In genomic region chr3:84175337-84176315, GRCm38 (mm10) we compare ENCODE assay signal across 8 mouse cellular contexts. TPM values are rescaled to one million over a fixed set of nuclear protein-coding genes. Genes with fewer than 3 reads are reported as not detected.
DNase-seq lines count a peak whose midpoint lies in the region; ATAC-seq lines count a peak whose summit lies in the region.

No protein-coding gene starts in this region.

- intact Hi-C loops in gastrocnemius, postnatal 36 days (cut with DNase I) = loop anchor here (1.0 kb wide), 1 partner anchor 138 kb away; no protein-coding TSS in a partner anchor

- no peak overlapping the region for H3K9ac ChIP-seq in limb, embryonic 11.5 days (ENCODE audit: low read length)

- WGBS in limb, embryonic 11.5 days = 56% methylated on average over 7 of the region's 7 CpGs

- no peak for ATAC-seq in limb, embryonic 11.5 days (ENCODE audit: insufficient number of reproducible peaks, low FRiP score, low TSS enrichment, low read depth)
- ATAC-seq in monocyte, adult 5-6 weeks (replicated peaks; ENCODE audit: insufficient number of reproducible peaks, low FRiP score, low TSS enrichment, poor library complexity, severe bottlenecking) = peak; percentile 50; the same call in 1 of the 2 replicates

- no peak overlapping the region for H3K27ac ChIP-seq in limb, embryonic 11.5 days (replicated peaks; ENCODE audit: low read depth, low read length)

- no peaks in the 10 kb centered on the region for H3K36me3 ChIP-seq in limb, embryonic 11.5 days (ENCODE audit: control insufficient read depth, insufficient read depth, low read length)

- H3K4me3 ChIP-seq in limb, embryonic 11.5 days (ENCODE audit: low read depth, low read length) = no peak overlapping the region

- peak; percentile 75 for DNase-seq in 416B (ENCODE audit: low read depth)
- DNase-seq in adrenal gland, adult 18-20 months (ENCODE audit: low spot score in 2 of 2) = peak; percentile 62 to 74
- peak; percentile 88 for DNase-seq in embryo, embryonic 10.5 days (ENCODE audit: low spot score)
- DNase-seq in gastrocnemius, postnatal 36 days = peak; percentile 38 to 63
- peak; percentile 78 for DNase-seq in kidney, adult 18-20 months
- peak; percentile 82 for DNase-seq in limb, embryonic 11.5 days (ENCODE audit: low spot score)
- DNase-seq in spleen, postnatal 36 days (ENCODE audit: low spot score in 2 of 2) = peak; percentile 58 to 61

- no peaks in the 10 kb centered on the region for H3K27me3 ChIP-seq in limb, embryonic 11.5 days (ENCODE audit: control insufficient read depth, insufficient read depth, low read length)

- no peaks in the 10 kb centered on the region for H3K4me1 ChIP-seq in limb, embryonic 11.5 days (ENCODE audit: control insufficient read depth, insufficient read depth, low read length)

- no peak overlapping the region for H3K4me2 ChIP-seq in limb, embryonic 11.5 days (ENCODE audit: low read depth, severe bottlenecking)

- H3K9me3 ChIP-seq in limb, embryonic 11.5 days (ENCODE audit: control insufficient read depth, low read length) = no peaks in the 10 kb centered on the region

RNA-seq across cellular contexts. Expression of gene Gm6525, which starts 1.7 kb away (rescaled TPM):
- under 1 TPM in 1 of 2 experiments, not detected in 1; 0.30 TPM for total RNA-seq in adrenal gland, adult 18-20 months (2021)
- not detected for total RNA-seq in gastrocnemius, postnatal 36 days (2021)
- polyA plus RNA-seq in limb, embryonic 11.5 days (2014; fragmentation: Nextera tagmentation; extraction: Ambion mirVana) = 0.44 and 0.63 TPM in 2 replicates
- total RNA-seq in monocyte, adult 5-6 weeks (2017) = not detected in 3 replicates

RNA-seq across cellular contexts. Expression of gene Mnd1, which starts 20.0 kb away (rescaled TPM):
- total RNA-seq in adrenal gland, adult 18-20 months (2021) = 10 to 100 TPM in 1 of 2 experiments, 1 to 10 TPM in 1; 9.8 to 10.2 TPM
- total RNA-seq in gastrocnemius, postnatal 36 days (2021) = 1 to 10 TPM; 1.6 to 2.3 TPM
- polyA plus RNA-seq in limb, embryonic 11.5 days (2014; fragmentation: Nextera tagmentation; extraction: Ambion mirVana) = 14.6 and 16.6 TPM in 2 replicates
- 5.8 TPM in 1 of 3 replicates, not detected in the others for total RNA-seq in monocyte, adult 5-6 weeks (2017)
